Mouse (Mus musculus): Measurements from ENCODE around the gene Cracr2b. TPM values are rescaled to one million over a fixed set of nuclear protein-coding genes. Genes with fewer than 3 reads are reported as not detected.

Gene Cracr2b
- polyA plus RNA-seq, 1 experiment from 2014 or later: 6.3 TPM

GRCm38 (mm10) chr7:141467230-141468030, 6.5 kb downstream of the Cracr2b start, which contains the start of gene Cd151:
Cd151 (plus strand) TSS chr7:141467392.
- Histone ChIP-seq H3K4me1 (ENCODE audit: insufficient read depth) (peaks cover 42% of the 10 kb centered on the region), H3K27me3 (ENCODE audit: insufficient read depth, low read length) (peaks cover 31% of the 10 kb centered on the region), H3K4me3 (ENCODE audit: low read depth, low read length) (peak within 1 kb of the TSS; percentile 76), H3K36me3 (replicated peaks; ENCODE audit: insufficient read depth, low read length) (peaks cover 23% of the 10 kb centered on the region), H3K4me2 (ENCODE audit: low read depth, low read length) (peak within 1 kb of the TSS; percentile 89), H3K9ac (replicated peaks) (peak within 1 kb of the TSS; percentile 84), H3K27ac (ENCODE audit: low read depth) (peak within 1 kb of the TSS; percentile 86), H3K9me3 (ENCODE audit: low read length) (no peaks in the 10 kb centered on the region)
- ATAC-seq (peak; percentile 87), DNase-seq (peak; percentile 94)
- TF ChIP-seq CTCF (IDR thresholded peaks at IDR 0.05; ENCODE audit: low read depth) (no peak), EP300 (IDR thresholded peaks at IDR 0.05; ENCODE audit: low read depth) (no peak)
- 2% methylated on average over 52 of the region's 52 CpGs for WGBS (ENCODE audit: insufficient replicate concordance)

DNA sequence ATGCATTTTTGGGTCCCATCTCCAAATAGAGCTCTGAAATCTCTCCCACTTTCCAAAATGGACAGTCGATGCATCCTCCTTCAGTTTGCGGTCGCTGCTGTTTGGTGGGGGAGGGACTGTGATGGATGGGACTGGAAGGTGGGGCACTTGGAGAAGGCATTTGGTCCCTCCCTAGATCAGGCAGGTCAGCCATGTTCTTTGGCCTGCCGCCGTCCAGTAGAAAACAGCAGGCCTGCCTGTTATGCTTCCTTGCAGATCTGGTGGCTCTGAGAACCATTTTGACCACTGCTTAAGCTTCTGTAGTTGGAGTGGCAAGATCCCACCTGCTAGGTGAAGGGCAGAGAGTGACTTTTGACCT, 7.2 kb downstream of the Cracr2b start:
- Histone ChIP-seq H3K36me3 (replicated peaks; ENCODE audit: insufficient read depth, low read length) (peaks cover 23% of the 10 kb centered on the region), H3K4me3 (ENCODE audit: low read depth, low read length) (peak overlapping the region; percentile 76), H3K4me2 (ENCODE audit: low read depth, low read length) (peak overlapping the region; percentile 89), H3K4me1 (ENCODE audit: insufficient read depth) (peaks cover 42% of the 10 kb centered on the region), H3K27me3 (ENCODE audit: insufficient read depth, low read length) (peaks cover 24% of the 10 kb centered on the region), H3K9ac (replicated peaks) (peak overlapping the region; percentile 84), H3K27ac (ENCODE audit: low read depth) (peak overlapping the region; percentile 86), H3K9me3 (ENCODE audit: low read length) (no peaks in the 10 kb centered on the region)
- DNase-seq: no peak
- no peak for TF ChIP-seq EP300 (IDR thresholded peaks at IDR 0.05; ENCODE audit: low read depth)
- no peak for TF ChIP-seq CTCF (IDR thresholded peaks at IDR 0.05; ENCODE audit: low read depth)
- ATAC-seq: no peak
- WGBS (ENCODE audit: insufficient replicate concordance): 23% methylated on average over 5 of the region's 5 CpGs

DNA sequence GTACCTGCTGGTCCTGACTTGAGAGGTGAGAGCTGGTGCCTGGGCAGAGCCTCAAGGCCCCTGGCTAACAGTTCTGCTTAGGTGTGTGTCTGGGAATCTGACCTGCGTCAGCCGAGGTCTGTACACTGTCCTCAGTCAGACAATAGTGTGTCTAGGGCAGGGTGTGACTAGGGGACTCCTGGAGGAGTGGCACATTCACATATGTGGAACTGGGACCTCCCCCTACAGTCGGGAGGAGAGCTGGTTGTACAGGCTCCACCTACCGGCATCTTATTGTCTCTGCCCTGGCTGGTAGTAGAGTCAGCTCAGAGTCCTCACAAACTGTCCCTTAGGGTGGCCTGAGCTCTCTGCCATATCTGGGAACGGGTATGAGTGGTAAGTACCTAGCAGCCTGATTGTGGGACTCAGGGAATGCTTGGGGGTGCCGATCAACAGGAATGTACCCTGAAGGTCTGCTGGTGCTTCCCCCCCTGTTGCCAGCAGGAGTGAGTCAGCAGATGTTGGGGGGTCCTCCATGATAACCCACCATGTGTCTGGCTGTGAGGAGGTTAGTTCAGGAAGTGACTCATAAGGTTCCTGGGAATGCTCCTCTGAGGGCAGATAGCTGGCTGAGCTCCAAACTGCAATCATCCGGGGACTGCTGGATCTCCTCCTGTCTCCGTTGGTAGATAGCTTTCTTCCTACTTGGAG, 7.8 kb downstream of the Cracr2b start:
- Histone ChIP-seq H3K27ac (ENCODE audit: low read depth) (peak overlapping the region; percentile 86), H3K27me3 (ENCODE audit: insufficient read depth, low read length) (peaks cover 19% of the 10 kb centered on the region), H3K4me2 (ENCODE audit: low read depth, low read length) (peak overlapping the region; percentile 89), H3K9me3 (ENCODE audit: low read length) (no peaks in the 10 kb centered on the region), H3K4me3 (ENCODE audit: low read depth, low read length) (peak overlapping the region; percentile 76), H3K9ac (replicated peaks) (peak overlapping the region; percentile 84), H3K4me1 (ENCODE audit: insufficient read depth) (peaks cover 42% of the 10 kb centered on the region), H3K36me3 (replicated peaks; ENCODE audit: insufficient read depth, low read length) (peaks cover 23% of the 10 kb centered on the region)
- WGBS (ENCODE audit: insufficient replicate concordance): 13% methylated on average over 8 of the region's 8 CpGs
- peak; percentile 61 for DNase-seq
- TF ChIP-seq CTCF (IDR thresholded peaks at IDR 0.05; ENCODE audit: low read depth): peak; percentile 58
- 0 out of 2 replicates have a peak, but pooled peaks have one; percentile 40 for TF ChIP-seq EP300 (IDR thresholded peaks at IDR 0.05; ENCODE audit: low read depth)
- ATAC-seq: peak; percentile 56

DNA sequence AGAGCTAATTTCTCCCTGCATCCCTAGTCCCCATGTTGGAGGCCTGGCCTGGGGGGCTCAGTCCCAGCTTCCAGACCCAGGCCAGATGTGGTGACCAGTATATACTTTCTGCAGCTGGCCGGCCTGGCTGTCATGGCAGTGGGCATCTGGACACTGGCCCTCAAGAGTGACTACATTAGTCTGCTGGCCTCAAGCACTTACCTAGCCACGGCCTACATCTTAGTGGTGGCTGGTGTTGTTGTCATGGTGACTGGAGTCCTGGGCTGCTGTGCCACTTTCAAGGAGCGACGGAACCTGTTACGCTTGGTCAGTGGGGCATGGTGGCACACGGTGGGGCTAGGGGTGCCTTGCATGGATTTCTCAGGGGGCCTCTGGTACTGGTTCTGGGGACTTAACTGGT, 8.5 kb downstream of the Cracr2b start:
- DNase-seq: no peak
- WGBS (ENCODE audit: insufficient replicate concordance): 84% methylated on average over 6 of the region's 6 CpGs
- peak overlapping the region; percentile 89; the same call in 1 of the 2 replicates for H3K4me2 ChIP-seq (ENCODE audit: low read depth, low read length)
- no peak for TF ChIP-seq EP300 (IDR thresholded peaks at IDR 0.05; ENCODE audit: low read depth)
- TF ChIP-seq CTCF (IDR thresholded peaks at IDR 0.05; ENCODE audit: low read depth): no peak
- H3K4me1 ChIP-seq (ENCODE audit: insufficient read depth): peaks cover 45% of the 10 kb centered on the region
- ATAC-seq: no peak
- peaks cover 12% of the 10 kb centered on the region for H3K27me3 ChIP-seq (ENCODE audit: insufficient read depth, low read length)
- peaks cover 23% of the 10 kb centered on the region for H3K36me3 ChIP-seq (replicated peaks; ENCODE audit: insufficient read depth, low read length)
- H3K9ac ChIP-seq (replicated peaks): peak overlapping the region; percentile 84; the same call in 1 of the 2 replicates
- H3K27ac ChIP-seq (ENCODE audit: low read depth): peak overlapping the region; percentile 86
- no peaks in the 10 kb centered on the region for H3K9me3 ChIP-seq (ENCODE audit: low read length)
- H3K4me3 ChIP-seq (ENCODE audit: low read depth, low read length): no peak overlapping the region; the same call in 1 of the 2 replicates

- H3K4me2 ChIP-seq (ENCODE audit: low read depth, low read length): no peak overlapping the region
- peaks cover 38% of the 10 kb centered on the region for H3K4me1 ChIP-seq (ENCODE audit: insufficient read depth)
- H3K9me3 ChIP-seq (ENCODE audit: low read length): no peaks in the 10 kb centered on the region
- no peak overlapping the region for H3K4me3 ChIP-seq (ENCODE audit: low read depth, low read length)
- H3K9ac ChIP-seq (replicated peaks): no peak overlapping the region
- DNase-seq (no peak), ATAC-seq (no peak)
- TF ChIP-seq CTCF (IDR thresholded peaks at IDR 0.05; ENCODE audit: low read depth): no peak
- TF ChIP-seq EP300 (IDR thresholded peaks at IDR 0.05; ENCODE audit: low read depth): no peak
- H3K36me3 ChIP-seq (replicated peaks; ENCODE audit: insufficient read depth, low read length): peaks cover 23% of the 10 kb centered on the region
- no peak overlapping the region for H3K27ac ChIP-seq (ENCODE audit: low read depth)
- H3K27me3 ChIP-seq (ENCODE audit: insufficient read depth, low read length): peaks cover 5% of the 10 kb centered on the region
- 95% methylated on average over 18 of the region's 18 CpGs for WGBS (ENCODE audit: insufficient replicate concordance)
These were observed 9.2 kb downstream of the Cracr2b start for GRCm38 (mm10) chr7:141469901-141470636.

GRCm38 (mm10) chr7:141470637-141470944, 9.7 kb downstream of the Cracr2b start:
- Histone ChIP-seq H3K9me3 (ENCODE audit: low read length) (no peaks in the 10 kb centered on the region), H3K36me3 (replicated peaks; ENCODE audit: insufficient read depth, low read length) (peaks cover 23% of the 10 kb centered on the region), H3K4me3 (ENCODE audit: low read depth, low read length) (no peak overlapping the region), H3K27ac (ENCODE audit: low read depth) (no peak overlapping the region), H3K9ac (replicated peaks) (no peak overlapping the region), H3K4me2 (ENCODE audit: low read depth, low read length) (no peak overlapping the region), H3K27me3 (ENCODE audit: insufficient read depth, low read length) (no peaks in the 10 kb centered on the region; the same call in 1 of the 2 replicates), H3K4me1 (ENCODE audit: insufficient read depth) (peaks cover 40% of the 10 kb centered on the region)
- no peak for DNase-seq
- TF ChIP-seq CTCF (IDR thresholded peaks at IDR 0.05; ENCODE audit: low read depth) (no peak), EP300 (IDR thresholded peaks at IDR 0.05; ENCODE audit: low read depth) (no peak)
- 88% methylated on average over 10 of the region's 10 CpGs for WGBS (ENCODE audit: insufficient replicate concordance)
- ATAC-seq: no peak
